Mouse (Mus musculus): Measurements from ENCODE around the gene Pla2g2c. TPM values are rescaled to one million over a fixed set of nuclear protein-coding genes. Genes with fewer than 3 reads are reported as not detected.

Pla2g2c gene
- 0.51 and 0.54 TPM in 2 replicates for polyA plus RNA-seq (2015; fragmentation: Nextera tagmentation; extraction: Ambion mirVana)

DNA sequence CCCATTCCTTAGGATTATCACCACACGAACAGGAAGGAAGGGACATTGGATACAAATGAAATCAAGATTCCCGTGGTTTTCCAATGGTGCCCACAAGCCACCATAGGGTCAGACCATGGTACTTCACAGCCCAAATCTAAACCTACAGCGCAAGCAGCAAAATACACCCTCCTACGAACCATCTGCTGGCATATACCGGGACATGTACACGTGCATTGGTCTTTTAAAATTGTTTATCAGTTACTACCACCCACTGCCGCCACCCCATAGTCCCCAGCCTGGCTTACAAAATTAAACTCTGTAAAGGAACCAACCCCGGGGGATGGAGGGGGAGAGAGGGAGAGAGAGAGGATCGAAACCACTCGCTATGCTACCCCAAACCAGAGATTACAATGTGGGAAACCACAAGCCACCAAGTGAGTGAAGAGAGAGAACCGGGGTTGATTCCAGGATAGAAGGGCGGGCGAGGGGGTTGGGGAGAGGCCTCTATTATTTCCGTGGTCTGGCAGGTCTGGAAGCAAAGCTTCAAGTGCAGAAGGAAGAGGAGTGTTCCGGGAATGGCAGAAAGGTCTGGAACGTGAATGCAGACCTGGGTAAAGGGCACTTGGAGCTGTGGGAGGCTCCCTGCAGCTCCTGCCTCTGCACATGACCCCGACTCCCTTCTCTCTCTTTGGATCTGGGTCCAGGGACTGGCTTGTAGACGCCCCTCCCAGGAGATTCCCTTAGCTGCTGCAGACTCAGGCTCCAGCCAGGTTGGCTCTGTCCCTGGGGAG lies at the start of gene Pla2g2c:
Gene Pla2g2c, plus strand, starts transcription at position 439 of the 773 bp plus-strand sequence.
- H3K4me2 ChIP-seq = peak within 1 kb of the TSS; percentile 63
- H3K9me3 ChIP-seq = no peaks in the 10 kb centered on the region
- ATAC-seq (ENCODE audit: low FRiP score, low read depth) = no peak
- 49% methylated on average over 18 of the region's 18 CpGs for WGBS
- no peaks in the 10 kb centered on the region for H3K27me3 ChIP-seq
- peak within 1 kb of the TSS; percentile 39 for H3K9ac ChIP-seq
- peak within 1 kb of the TSS; percentile 32 for H3K4me3 ChIP-seq
- H3K4me1 ChIP-seq (replicated peaks) = peaks cover 29% of the 10 kb centered on the region
- H3K36me3 ChIP-seq = no peaks in the 10 kb centered on the region
- peak within 1 kb of the TSS; percentile 56 for H3K27ac ChIP-seq (replicated peaks)

GRCm38 (mm10) chr4:138676480-138676879 lies 48.1 kb upstream of the Pla2g2c start:
- no peak for ATAC-seq (ENCODE audit: low FRiP score, low read depth)
- no peak overlapping the region for H3K4me2 ChIP-seq
- WGBS = 15% methylated on average over 16 of the region's 16 CpGs
- H3K27me3 ChIP-seq = peaks cover 5% of the 10 kb centered on the region; the same call in 1 of the 2 replicates
- H3K4me3 ChIP-seq = no peak overlapping the region
- H3K9me3 ChIP-seq = no peaks in the 10 kb centered on the region
- H3K36me3 ChIP-seq = no peaks in the 10 kb centered on the region
- H3K9ac ChIP-seq = no peak overlapping the region
- H3K27ac ChIP-seq (replicated peaks) = no peak overlapping the region
- H3K4me1 ChIP-seq (replicated peaks) = peaks cover 9% of the 10 kb centered on the region; the same call in 1 of the 2 replicates

DNA sequence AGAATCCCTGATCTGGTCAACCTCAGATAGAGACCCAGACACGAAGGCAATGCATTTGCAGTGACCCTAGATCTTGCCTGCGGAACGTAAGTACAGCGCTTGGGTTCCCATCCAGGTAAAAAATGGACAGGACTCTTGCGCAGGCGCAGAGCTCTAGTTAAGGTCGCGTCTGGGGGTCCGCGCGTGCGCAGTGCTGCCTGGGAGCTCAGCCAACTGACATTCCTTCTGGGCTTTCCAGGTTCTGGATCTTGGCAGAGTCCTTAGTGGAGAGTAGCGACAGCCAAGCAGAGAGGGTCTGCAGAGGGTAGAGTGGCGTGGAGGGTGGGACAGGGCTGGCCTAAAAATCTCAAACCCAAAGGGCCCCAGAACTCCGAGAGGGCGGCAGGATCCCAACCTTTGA lies 47.0 kb upstream of the Pla2g2c start:
- Histone ChIP-seq H3K9ac (no peak overlapping the region), H3K27ac (replicated peaks) (0 out of 2 replicates have a peak overlapping the region, but pooled peaks have one; percentile 47), H3K9me3 (no peaks in the 10 kb centered on the region), H3K4me2 (peak overlapping the region; percentile 53), H3K27me3 (peaks cover 5% of the 10 kb centered on the region; the same call in 1 of the 2 replicates), H3K4me1 (replicated peaks) (peaks cover 9% of the 10 kb centered on the region; the same call in 1 of the 2 replicates), H3K4me3 (peak overlapping the region; percentile 30), H3K36me3 (no peaks in the 10 kb centered on the region)
- 17% methylated on average over 16 of the region's 16 CpGs for whole genome bisulfite sequencing
- ATAC-seq (ENCODE audit: low FRiP score, low read depth) = peak; percentile 75; the same call in 1 of the 2 replicates

GRCm38 (mm10) chr4:138680124-138680523 lies 44.5 kb upstream of the Pla2g2c start:
- Histone ChIP-seq H3K9ac (no peak overlapping the region), H3K27me3 (peaks cover 5% of the 10 kb centered on the region; the same call in 1 of the 2 replicates), H3K4me2 (no peak overlapping the region), H3K4me3 (no peak overlapping the region), H3K27ac (replicated peaks) (no peak overlapping the region), H3K36me3 (no peaks in the 10 kb centered on the region), H3K9me3 (no peaks in the 10 kb centered on the region), H3K4me1 (replicated peaks) (peaks cover 16% of the 10 kb centered on the region)
- WGBS = 79% methylated on average over 4 of the region's 4 CpGs
- ATAC-seq (ENCODE audit: low FRiP score, low read depth) = no peak

DNA sequence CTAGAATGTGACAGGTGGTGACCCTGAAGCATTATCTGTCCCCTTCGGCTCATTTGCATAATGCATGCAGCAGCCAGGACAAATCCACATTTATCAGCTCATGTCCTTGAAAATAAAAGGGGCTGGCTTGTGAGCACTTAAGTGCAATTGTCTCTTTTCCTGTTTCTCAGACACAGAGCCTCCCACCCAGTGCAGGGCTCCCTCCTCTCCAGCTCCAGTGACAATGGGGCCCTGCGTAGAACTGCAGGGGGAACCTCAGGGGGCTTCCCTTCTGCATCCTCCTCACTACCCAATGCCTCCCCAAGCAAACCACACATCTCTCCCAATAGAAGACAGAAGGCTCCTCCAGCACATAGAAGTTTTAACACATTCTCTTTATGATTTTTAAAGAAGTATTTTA lies 41.8 kb upstream of the Pla2g2c start:
- Histone ChIP-seq H3K9ac (no peak overlapping the region), H3K4me3 (no peak overlapping the region), H3K36me3 (no peaks in the 10 kb centered on the region), H3K9me3 (no peaks in the 10 kb centered on the region), H3K4me1 (replicated peaks) (peaks cover 10% of the 10 kb centered on the region), H3K27me3 (no peaks in the 10 kb centered on the region), H3K27ac (replicated peaks) (peak overlapping the region; percentile 46), H3K4me2 (no peak overlapping the region)
- WGBS = 26% methylated on average over 2 of the region's 2 CpGs
- ATAC-seq (ENCODE audit: low FRiP score, low read depth) = peak; percentile 35; the same call in 1 of the 2 replicates

- WGBS = 79% methylated on average over 6 of the region's 6 CpGs
- Histone ChIP-seq H3K4me2 (no peak overlapping the region), H3K9me3 (no peaks in the 10 kb centered on the region), H3K4me1 (replicated peaks) (peaks cover 32% of the 10 kb centered on the region), H3K27ac (replicated peaks) (no peak overlapping the region), H3K27me3 (no peaks in the 10 kb centered on the region), H3K36me3 (no peaks in the 10 kb centered on the region), H3K9ac (no peak overlapping the region), H3K4me3 (no peak overlapping the region)
- ATAC-seq (ENCODE audit: low FRiP score, low read depth) = no peak
Measured at GRCm38 (mm10) chr4:138685813-138686212, 38.8 kb upstream of the Pla2g2c start.

DNA sequence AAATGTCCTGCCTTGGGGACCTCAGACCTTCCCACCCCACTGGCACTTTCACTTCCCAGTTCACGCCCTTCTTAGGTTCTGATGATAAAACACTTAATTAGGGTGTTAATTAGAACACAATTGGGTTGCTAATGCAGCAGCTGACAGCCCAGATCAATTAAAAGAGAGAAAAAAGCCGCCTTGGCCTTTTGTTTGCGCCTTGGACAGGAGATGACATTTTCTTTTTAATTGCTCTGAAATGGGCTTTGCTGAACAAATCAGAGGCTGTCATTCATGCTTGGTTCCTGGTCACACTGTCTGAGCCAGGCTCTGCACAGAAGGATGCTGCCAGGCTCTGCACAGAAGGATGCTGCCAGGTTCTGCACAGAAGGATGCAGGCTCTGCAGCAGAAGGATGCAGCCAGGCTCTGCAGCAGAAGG lies 35.5 kb upstream of the Pla2g2c start:
- Histone ChIP-seq H3K27me3 (no peaks in the 10 kb centered on the region), H3K4me1 (replicated peaks) (peaks cover 58% of the 10 kb centered on the region), H3K27ac (replicated peaks) (peak overlapping the region; percentile 69), H3K36me3 (no peaks in the 10 kb centered on the region), H3K9me3 (no peaks in the 10 kb centered on the region), H3K4me2 (no peak overlapping the region), H3K9ac (no peak overlapping the region; the same call in 1 of the 2 replicates), H3K4me3 (no peak overlapping the region)
- no peak for ATAC-seq (ENCODE audit: low FRiP score, low read depth)
- 9% methylated on average over 3 of the region's 3 CpGs for WGBS

GRCm38 (mm10) chr4:138690561-138690960 lies 34.0 kb upstream of the Pla2g2c start:
- Histone ChIP-seq H3K4me3 (no peak overlapping the region), H3K27ac (replicated peaks) (peak overlapping the region; percentile 69; the same call in 1 of the 2 replicates), H3K27me3 (no peaks in the 10 kb centered on the region), H3K4me1 (replicated peaks) (peaks cover 59% of the 10 kb centered on the region), H3K9me3 (no peaks in the 10 kb centered on the region), H3K36me3 (no peaks in the 10 kb centered on the region), H3K9ac (no peak overlapping the region), H3K4me2 (no peak overlapping the region)
- WGBS = 6% methylated on average over 4 of the region's 4 CpGs
- ATAC-seq (ENCODE audit: low FRiP score, low read depth) = no peak

DNA sequence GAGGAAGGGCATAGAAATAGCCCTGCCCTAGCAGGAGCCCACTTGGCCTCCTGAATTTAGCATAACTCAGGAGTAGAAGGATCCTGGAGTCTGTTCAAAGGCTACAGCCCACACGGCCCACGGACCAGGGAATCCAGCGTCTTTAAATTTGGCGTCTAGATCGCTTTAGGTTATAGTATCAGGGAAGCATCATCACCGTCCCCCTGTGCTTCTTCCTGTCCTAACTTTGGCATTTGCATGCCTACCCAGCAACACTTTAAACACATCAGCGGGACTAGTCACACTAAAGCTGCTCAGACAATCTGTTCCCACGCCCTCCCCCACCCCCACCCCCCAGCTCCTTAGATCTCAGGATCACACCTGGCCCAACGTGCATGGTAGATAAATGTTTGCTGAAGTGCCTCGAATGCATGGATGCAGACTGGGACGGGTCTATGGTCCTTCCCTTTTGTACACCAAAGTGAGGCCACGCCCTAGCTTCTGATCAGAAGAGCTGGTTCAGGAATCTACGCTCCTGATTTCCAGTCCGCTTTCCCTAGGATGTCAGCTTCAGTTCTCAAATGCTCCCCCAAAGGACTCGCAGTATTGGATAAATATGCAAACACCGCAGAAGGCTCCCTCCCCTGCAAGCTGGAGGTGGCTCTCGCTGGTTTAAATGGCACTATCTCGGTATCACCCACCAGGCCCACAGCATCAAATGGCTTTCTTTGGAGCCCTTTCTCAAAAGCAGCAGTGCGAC lies 33.0 kb upstream of the Pla2g2c start:
- Histone ChIP-seq H3K9ac (no peak overlapping the region), H3K4me2 (no peak overlapping the region), H3K9me3 (no peaks in the 10 kb centered on the region), H3K4me1 (replicated peaks) (peaks cover 59% of the 10 kb centered on the region), H3K27me3 (no peaks in the 10 kb centered on the region), H3K4me3 (no peak overlapping the region), H3K27ac (replicated peaks) (no peak overlapping the region), H3K36me3 (no peaks in the 10 kb centered on the region)
- WGBS = 11% methylated on average over 19 of the region's 19 CpGs
- no peak for ATAC-seq (ENCODE audit: low FRiP score, low read depth)

- H3K4me1 ChIP-seq (replicated peaks) = peaks cover 59% of the 10 kb centered on the region
- WGBS = 12% methylated on average over 12 of the region's 12 CpGs
- peak overlapping the region; percentile 37 for H3K27ac ChIP-seq (replicated peaks)
- H3K9me3 ChIP-seq = no peaks in the 10 kb centered on the region
- H3K4me3 ChIP-seq = no peak overlapping the region
- no peaks in the 10 kb centered on the region for H3K36me3 ChIP-seq
- H3K27me3 ChIP-seq = no peaks in the 10 kb centered on the region
- no peak overlapping the region for H3K4me2 ChIP-seq
- no peak overlapping the region for H3K9ac ChIP-seq
- ATAC-seq (ENCODE audit: low FRiP score, low read depth) = no peak
Measured at GRCm38 (mm10) chr4:138693043-138693692, 31.4 kb upstream of the Pla2g2c start.

DNA sequence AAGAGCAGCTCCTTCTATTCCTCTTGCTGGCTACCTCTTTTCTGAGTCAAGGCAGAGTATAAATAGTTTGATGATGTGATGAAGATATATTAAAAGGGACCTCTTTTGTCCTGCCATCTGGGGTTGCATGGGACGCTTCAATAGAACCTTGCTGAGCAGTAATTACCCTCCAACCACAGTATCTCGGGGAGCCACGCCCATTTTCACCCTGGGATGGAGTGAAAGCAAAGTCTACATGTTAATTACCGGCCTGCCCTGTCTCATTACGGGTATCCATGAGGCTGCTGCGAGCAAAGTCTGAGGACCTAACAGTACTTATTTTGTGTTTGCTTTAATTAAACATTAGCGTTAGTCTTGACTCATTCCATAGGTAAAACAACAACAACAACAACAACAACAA lies 27.9 kb upstream of the Pla2g2c start:
- no peak for ATAC-seq (ENCODE audit: low FRiP score, low read depth)
- WGBS = 11% methylated on average over 7 of the region's 7 CpGs
- no peak overlapping the region for H3K27ac ChIP-seq (replicated peaks)
- H3K4me2 ChIP-seq = no peak overlapping the region
- no peaks in the 10 kb centered on the region for H3K36me3 ChIP-seq
- no peaks in the 10 kb centered on the region for H3K9me3 ChIP-seq
- H3K4me3 ChIP-seq = no peak overlapping the region
- H3K9ac ChIP-seq = no peak overlapping the region
- 0 out of 2 replicates have a peak, but pooled peaks cover 2% of the 10 kb centered on the region for H3K27me3 ChIP-seq
- H3K4me1 ChIP-seq (replicated peaks) = peaks cover 25% of the 10 kb centered on the region

All from hindbrain, embryonic 15.5 days (tissue).